Mouse (Mus musculus) left cerebral cortex, postnatal 25 days (tissue): ENCODE data around the gene Pmpca. TPM values are rescaled to one million over a fixed set of nuclear protein-coding genes. Genes with fewer than 3 reads are reported as not detected.

Experiments
- DNase-seq, 2 experiments: peaks; one replicate each; pipeline ENCODE4 v3.0.0; 2022; ENCODE audit warnings: low spot score in 2 of 2, mixed read lengths in 1 of 2
- intact Hi-C: fragments of 180-260 bp; cut with DNase I; formaldehyde crosslinking; loops from one replicate; pipeline ENCODE4 v1.15.1; 2025
- total RNA-seq, 2 experiments: library from RNA; stranded (reverse); gene quantifications; 2 replicates each; pipeline ENCODE4 v1.2.3; 2021

Pmpca gene
- 10 to 100 TPM; 92.3 to 92.8 TPM for total RNA-seq

DNA sequence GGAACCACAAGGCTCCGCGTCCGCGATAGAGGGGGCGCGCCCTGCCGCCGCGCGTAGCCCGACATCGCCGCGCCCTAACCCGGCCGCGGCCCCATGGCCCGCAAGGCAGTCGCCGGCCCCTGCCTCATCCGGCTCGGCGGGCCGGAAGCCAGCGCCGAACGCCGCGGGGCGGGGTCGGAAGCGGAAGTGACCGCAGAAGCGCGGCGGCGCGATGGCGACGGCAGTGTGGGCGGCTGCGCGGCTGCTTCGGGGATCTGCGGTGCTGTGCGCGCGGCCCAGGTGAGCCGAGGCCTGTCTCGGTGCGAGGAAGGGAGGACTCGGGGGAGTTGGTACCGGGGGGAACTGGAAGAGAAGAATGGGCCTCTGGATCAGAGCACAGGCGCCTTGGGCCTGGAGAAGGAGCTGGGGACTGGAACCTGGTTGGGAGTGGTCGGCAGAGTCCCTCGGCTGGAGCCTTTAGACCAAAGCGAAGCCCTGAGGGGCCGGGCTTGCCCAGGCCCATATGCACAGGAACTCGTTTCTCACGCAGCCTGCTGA, at the start of gene Pmpca, which contains the start of gene Entr1:
Pmpca (plus strand) TSS at position 186 of the 537 bp plus-strand sequence.
Entr1 (minus strand) TSS at position 163 of the 537 bp plus-strand sequence.
- intact Hi-C loops: no loop called here

DNA sequence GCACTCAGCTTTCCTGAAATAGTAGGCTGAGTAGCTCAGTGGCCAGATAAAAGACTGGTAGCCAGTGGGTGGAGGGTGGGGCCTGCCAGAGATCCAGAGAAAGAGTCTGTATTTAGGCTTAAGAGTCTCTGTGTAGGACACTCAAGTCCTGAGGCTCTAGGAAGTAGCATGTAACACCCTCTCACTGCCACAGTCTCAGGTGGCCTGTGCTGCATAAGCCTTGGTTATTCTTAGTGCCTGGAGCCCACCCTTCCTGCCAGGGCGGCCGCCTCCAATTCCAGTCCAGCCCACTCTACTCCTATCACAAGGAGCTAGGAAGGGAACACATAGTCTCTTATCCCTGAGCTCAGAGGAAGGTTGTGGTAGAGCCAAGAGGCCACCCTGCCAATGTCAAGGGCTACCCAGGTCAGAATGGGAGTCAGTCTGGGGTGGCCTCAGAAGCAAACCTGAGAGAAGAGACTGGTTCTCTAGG, 47.6 kb upstream of the Pmpca start:
- DNase-seq: peak; percentile 36 to 82
- intact Hi-C loops: no loop called here

More for the DNA sequence above, at the start of gene Pmpca, which contains the start of gene Entr1:
- DNase-seq: peak; percentile 85 to 88

DNA sequence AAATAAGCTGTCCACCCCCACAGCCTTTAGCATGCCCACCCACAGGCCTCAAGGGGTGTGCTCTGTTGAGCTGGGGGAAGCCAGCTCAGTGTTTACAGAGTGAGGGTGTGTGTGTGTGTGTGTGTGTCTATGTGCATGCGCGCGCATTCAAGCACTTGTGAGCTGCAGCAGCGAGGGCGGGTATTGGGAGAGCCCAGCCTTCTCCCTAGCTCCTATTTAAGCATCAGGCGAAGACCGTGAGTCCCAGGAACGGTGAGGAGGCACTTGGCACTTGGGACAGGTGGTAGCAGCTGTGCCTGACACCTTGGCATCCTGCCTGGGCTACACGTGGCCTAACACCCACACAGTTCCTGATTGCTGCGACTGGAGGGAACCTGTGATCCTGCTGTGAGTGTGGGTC, 47.1 kb upstream of the Pmpca start:
- intact Hi-C loops: no loop called here

DNA sequence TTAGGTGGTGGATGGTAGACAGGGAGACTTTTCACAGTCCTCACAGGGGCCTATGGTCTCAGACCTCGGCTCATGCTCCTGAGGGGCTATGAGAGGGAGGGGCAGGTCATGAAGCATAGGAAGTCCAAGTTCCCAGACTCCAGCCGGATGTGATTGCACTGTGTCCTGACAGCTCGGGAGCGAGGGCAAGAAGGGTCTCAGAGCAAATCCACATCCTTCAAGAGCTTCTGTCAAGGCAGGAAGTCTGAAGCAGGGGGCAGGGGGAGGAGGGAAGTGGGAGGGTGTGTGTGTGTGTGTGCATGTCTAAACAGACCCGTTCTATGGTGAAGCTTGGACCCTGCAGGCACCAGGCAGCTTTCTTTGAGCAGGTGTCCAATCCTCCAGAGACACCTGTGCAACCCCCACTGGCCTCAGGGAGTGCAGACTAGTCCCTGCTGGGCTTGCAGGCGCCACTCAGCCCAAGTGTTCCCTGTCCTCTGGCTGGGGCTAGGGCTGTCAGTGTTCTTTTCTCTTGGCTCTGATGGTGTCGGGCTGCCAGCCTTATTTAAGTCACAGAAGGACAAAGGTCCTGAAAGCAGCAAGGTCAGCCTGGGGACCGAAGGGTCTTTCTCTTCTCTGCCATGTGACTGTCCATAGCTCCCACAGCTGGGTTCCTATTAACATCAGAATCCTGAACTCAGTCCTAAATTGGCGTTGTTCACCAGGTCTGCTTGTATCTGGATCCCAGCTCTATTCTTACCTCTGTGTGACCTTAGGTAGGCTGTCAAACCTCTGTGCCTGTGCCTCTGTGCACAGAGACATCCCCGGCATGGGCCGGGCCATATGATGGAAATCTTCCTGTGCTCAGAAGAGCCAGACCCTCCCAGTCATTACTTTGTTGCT, 46.3 kb upstream of the Pmpca start:
- DNase-seq: no peak
- intact Hi-C loops: no loop called here

More for the DNA sequence above, 47.1 kb upstream of the Pmpca start:
- DNase-seq: peak; percentile 82 to 88

DNA sequence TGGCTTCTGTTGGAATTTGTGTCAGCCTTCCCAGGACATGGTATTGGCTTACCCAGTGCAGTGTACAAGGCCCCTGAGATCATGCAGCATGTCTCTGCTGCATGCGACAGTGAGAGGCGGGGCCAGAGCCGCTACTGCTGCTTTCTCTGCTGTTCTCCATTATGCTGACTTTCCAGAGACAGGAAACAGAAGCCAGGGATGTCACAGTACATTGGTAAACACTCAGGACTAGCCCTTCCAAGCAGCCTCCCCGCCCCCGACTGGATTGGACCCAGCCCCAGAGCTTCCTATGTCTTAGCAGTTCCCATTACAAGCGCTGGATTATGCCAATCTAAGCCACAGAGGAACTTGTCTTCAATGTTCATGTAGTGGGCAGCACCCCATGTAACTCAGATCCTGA, 40.9 kb upstream of the Pmpca start:
- intact Hi-C loops: no loop called here
- no peak for DNase-seq

DNA sequence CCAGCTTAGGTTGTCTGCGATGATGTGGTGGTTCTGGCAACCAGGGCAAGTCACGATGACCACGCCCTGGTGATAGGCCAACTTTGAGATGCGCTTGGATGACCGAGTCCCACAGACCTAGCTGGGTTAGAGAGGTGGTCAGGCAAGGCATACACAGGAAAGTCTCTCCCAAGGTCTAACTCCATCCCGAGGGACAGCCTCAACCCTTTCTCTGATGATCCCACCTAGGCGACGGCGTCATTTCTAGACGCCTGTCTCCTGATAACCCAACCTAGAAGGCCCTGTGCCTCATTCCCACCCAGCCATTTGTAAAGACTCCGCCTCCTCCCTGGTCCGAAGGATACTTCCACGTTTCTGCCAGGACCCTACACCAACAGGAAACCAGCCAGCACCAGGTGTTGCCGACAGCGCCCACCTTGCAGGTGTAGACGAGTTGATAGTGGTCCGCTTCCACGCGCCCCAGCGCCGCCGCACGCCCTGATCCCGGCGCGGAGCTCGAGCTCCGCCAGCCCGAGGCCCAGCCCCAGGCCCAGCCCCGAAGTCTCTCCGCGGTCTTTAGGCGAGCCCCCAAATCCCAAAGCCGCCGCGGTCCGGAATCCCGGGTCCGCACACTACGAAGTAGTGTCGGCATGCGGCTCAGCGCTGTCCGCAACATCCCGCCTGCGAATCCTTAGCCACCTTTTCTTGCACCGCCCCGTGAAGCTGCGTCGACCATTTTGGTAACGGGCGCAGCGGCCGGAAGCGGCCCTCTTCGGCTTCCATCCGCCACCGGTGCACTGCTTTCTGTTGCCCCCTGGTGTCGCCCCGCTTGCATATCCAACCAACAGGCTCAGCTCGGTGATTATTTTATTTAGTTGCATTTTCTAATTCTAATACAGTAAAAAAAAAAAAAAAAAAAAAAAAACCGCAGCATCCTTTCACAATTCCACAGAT, 37.5 kb upstream of the Pmpca start, which contains the start of gene Dnlz:
Dnlz (minus strand) TSS at position 753 of the 933 bp plus-strand sequence.
- intact Hi-C loops: loop anchor here (1.0 to 2.0 kb wide), 2 partner anchors 26 to 51 kb away; no protein-coding TSS in a partner anchor
- DNase-seq: peak; percentile 93 to 96

DNA sequence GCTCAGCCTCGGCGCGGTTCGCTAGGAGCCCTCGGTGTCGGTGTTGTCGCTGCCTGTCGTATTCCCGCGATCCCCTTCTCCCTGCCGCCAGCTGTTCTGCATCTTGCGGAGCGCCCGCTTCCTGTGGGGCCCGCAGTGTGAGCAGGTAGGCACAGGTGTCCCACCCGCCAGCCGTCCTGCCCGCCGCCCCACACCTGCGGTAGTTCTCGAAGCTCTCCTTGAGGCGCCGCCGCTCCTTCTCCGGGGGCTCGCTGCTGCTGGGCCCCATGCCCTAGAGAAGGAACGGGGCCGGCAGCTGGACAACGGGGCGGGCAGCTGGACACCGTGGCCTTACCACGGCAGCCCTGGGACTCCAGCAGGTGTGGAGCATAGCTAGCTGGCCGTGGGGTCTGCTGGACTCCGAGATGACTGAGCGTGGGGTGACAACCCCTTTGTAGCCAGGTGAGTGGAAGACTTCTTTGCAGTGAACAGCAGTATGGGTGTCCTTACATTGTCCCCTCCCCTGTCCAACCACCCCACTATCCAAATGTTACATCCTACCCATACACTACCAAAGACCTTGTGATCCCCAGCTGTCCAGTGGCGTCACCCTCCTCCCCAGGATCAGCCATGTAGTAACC, 36.7 kb upstream of the Pmpca start:
- DNase-seq: peak in 1 of 2 experiments; percentile 54
- intact Hi-C loops: loop anchor here (1.0 to 2.0 kb wide), 2 partner anchors 27 to 52 kb away; no protein-coding TSS in a partner anchor

DNA sequence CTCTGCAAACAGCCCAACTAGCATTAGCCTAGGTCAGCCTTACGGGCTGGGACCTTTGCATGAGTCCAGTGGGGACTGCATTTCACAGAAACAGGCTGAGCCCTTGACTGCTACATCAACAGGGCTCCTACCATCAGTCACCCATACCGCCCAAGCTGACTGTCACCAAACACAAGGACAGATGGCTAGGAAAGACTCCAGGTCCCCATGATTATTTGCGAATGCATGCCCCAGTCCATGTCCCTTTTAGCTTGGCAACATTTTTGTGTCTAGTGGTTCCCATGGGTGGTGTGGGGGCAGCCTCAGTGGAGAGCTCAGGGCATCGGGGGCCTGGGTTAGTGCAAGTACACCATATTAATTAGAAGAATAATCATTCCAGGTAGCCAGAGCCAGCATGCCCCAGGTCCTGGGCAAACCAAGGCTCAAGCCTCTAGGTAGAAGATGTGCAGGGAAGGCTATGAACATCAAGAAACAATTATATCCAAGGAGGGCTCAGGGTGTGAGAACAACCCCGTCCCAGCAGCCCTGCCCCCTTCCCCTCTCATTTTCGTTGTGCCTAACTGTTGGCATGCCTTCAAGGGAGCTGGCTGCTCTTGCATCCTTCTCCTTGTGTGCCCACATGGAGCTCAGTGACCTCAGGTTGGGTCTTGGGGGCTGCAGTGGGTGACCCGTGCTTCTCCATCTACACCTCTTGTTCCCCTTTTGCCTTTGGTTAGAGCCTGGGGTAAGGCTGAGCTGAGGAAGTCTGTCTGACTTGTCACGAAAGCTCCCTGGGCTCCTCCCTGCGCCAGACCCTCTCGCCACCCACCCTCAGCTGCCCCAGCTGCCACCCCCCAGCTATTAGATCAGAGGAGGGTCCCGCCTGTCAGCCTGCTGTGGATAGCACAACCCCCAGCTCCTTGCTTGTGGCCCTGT, 35.8 kb upstream of the Pmpca start:
- DNase-seq: no peak
- intact Hi-C loops: loop anchor here (2.0 kb wide), 1 partner anchor 53 kb away; no protein-coding TSS in a partner anchor

DNA sequence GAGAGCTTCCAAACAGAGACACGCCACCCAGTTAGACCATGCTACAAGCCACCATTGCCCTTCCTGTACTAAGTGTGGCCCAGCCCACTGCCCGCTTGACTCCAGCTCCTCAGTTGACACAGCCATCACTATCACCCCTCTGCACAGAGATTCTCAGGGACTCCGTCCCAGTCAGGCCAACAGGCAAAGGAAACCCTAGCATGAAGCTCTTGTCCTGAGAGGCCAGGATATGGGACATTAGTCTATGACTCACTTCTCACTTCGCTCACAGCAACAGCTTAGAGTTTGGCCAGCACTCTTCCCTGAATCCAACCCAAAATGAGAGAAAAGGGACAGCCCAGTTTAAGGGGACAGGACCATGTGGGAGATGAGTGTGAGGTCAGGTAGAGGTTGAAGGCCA, 34.7 kb upstream of the Pmpca start:
- intact Hi-C loops: no loop called here
- no peak for DNase-seq

DNA sequence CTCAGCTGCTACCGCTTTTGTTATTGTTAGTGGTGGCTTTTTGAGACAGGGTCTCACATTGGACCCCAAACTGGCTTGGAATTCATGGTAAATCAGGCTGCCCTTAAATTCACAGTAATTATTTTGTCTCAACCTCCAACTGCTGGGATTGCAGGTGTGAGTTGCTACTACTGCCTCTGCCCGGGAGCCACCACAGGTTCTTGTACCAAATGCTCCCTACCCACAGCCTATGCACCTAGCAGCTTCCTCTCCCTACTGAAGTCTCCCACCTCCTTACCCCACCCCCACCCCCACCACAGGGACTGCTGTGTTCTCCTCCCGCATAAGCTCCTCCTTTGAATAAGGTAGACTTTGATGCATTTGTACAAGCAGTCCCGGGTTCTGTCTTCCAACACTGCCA, 32.9 kb upstream of the Pmpca start:
- no peak for DNase-seq
- intact Hi-C loops: no loop called here

DNA sequence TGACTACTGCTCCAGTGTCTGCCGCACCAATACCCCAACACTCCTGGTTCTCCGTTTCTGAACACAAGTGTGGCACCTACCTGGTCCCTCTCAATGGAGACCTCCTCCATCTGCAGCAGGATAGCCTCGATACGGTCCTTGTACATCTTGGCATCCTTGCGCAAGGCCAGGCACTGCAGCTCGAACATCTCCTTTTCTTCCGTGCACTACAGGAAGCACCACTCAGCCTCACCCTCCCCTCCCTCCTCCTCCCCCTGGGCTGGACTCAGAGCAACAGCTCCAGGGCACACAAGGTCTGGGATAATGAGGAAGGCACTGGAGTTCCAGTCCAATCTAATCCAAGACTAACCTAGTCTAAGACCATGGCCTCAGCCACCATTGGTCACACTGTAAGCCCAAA, 32.5 kb upstream of the Pmpca start:
- DNase-seq: no peak
- intact Hi-C loops: no loop called here

DNA sequence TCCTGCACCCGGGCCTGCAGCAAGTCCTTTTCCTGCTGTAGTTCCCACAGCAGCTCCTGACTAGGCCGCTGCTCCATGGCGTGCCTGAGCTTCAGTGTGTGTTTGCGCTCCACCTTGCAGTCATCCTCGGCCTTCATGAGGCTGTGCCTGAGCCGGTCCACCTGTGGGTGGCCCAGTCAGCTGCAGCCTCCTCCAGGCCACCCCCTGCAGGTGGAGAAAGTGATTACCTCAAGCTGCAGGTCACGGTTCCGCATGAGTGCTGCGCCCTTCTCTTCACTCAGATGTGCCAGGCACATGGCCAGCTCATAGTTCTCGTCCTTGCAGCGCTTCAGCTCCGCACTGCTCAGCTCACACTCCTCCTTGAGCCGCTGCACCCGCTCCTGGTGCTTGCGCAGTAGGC, 31.7 kb upstream of the Pmpca start:
- intact Hi-C loops: no loop called here
- DNase-seq: no peak

DNA sequence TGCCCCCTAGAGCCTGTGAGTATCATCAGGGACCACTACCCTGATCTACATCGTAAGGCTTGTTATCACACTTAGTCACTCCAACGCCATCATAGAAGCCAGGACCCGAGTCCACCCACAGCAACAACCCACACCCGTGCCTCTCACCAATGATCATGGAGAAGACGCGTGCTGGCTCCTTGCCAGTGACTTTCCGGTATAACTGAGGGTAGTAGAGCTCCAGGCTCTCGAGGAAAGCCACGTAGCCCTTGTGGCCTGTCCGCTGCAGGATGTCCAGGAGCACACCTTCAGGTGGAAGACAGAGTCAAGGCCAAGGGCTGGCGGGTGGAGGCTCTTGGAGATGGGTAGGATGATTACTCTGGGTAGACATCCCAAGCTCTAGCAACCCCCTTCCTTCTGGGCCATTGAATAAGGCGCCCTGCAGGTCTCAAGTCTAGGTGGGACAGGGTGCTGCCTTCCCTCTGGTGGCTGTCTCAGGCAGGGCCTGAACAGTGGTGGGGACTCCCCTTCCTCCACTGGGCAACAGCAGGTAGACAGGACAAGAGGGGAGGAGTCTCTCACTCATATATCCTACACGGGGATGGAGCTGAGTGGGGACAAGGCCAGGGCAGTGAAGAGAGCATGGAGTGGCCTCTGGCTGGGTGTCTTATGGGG, 30.3 kb upstream of the Pmpca start:
- intact Hi-C loops: no loop called here
- DNase-seq: no peak

DNA sequence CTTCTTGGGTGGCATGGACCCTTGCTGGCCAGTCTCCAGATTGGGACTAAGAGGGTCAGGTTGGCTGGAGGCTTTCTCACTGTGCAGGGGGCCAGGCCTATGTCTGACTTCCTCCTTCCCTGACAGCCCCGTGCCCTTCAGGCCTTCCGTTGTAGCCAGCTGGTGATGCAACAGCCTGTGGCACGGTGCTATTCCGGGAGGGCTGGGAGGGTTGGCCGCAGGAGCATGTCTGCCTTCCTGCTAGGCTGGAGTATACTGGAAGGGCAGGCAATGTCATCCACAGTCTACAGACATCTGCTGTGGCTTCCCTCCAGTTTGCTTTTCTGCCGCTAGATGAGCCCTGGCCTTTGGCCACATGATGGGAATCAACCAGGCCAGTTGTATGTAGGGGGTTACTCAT, 29.2 kb upstream of the Pmpca start:
- no peak for DNase-seq
- intact Hi-C loops: no loop called here

DNA sequence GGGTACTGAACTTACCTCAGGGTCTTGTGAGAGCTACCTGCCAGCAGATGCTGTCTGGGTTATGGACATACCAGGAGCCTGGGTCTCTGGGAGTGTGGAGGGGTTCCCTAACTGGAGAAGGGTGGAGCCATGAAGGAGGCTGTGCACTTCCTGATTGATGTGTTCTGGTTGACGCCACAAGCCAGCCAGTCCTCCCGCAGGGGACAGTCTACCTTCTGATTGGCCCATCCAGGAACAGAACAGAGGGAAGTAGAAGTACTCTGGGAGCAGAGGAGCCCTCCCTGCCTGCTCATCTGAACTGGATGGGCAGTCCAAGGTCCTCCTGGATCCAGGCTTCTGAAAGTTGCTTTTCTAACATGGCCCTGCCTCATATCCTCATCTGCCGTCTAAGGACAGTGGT, 28.4 kb upstream of the Pmpca start, which contains the start of gene Card9:
Card9 (minus strand) TSS at position 147 of the 400 bp plus-strand sequence.
- intact Hi-C loops: no loop called here

DNA sequence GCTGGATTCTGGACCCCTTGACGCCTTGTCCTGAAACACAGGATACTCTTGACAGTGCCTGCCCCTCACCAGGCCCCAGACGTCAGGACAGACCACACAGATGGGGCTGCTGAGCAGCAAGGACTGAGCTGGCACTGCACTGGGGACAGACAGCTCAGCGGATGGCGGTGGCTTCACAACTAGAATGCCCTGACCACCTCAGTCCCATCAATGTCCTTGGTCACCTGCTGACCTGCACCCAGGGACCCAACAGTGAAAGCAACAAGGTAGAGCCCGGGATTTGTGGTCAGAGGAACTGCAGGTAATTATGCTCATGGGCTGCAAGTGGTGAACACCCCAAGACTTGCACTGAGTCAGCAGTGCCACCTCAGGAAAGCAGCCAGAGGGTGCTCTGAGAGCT, 26.1 kb upstream of the Pmpca start:
- no peak for DNase-seq
- intact Hi-C loops: no loop called here

More for the DNA sequence above, 28.4 kb upstream of the Pmpca start, which contains the start of gene Card9:
- DNase-seq: no peak

DNA sequence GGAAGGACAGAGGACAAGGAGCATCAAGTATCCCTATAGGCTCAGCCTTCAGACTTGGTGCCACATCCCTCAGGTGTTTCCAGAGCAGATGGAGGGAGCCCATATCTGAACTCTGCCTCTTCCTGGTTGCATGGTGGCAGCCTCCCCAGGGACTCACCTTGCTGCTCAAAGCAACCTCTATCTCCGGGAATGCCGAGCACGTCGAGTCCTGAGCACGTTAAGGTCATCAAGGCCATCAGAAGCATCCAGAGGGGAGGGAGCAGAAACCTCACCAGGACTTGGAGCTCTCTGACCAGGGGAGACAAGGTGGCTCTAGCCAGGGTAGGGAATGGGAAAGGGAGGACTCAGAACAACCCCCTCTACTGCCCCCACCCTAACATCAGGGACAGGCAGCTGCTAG, 25.7 kb upstream of the Pmpca start:
- no peak for DNase-seq
- intact Hi-C loops: no loop called here
